Mouse (Mus musculus) right cerebral cortex, postnatal 4 days (tissue): ENCODE measurements at regions not wholly inside any gene's neighbourhood (a gene's known extent, or its start where the extent isn't known, plus 50 kb on each side); places are given as distances from the start of the nearest gene placed in this dataset.
"Not testable (repeated sequence)": the region's sequence is repeated elsewhere in the genome, so short reads cannot be mapped to it uniquely, and the experiment has no call there.

Experiments
- DNase-seq: peaks from one replicate; pipeline ENCODE4 v3.0.0-alpha.2; 2022

- no peak for DNase-seq
Measured at GRCm38 (mm10) chr6:69932297-69932696, 859.7 kb downstream of the Rpia start.

- DNase-seq: no peak
Measured at GRCm38 (mm10) chr6:69914781-69915180, 877.3 kb downstream of the Rpia start.

GRCm38 (mm10) chr6:69879286-69879685, 912.7 kb downstream of the Rpia start:
- no peak for DNase-seq

GRCm38 (mm10) chr6:69858631-69859030, 933.4 kb downstream of the Rpia start:
- not testable (repeated sequence) for DNase-seq

- DNase-seq: not testable (repeated sequence)
Measured at GRCm38 (mm10) chr6:69828640-69829039, 963.4 kb downstream of the Rpia start.

- not testable (repeated sequence) for DNase-seq
Measured at GRCm38 (mm10) chr6:69814972-69815371, 977.1 kb downstream of the Rpia start.

- not testable (repeated sequence) for DNase-seq
Measured at GRCm38 (mm10) chr6:69814373-69814772, 977.7 kb downstream of the Rpia start.

- DNase-seq: not testable (repeated sequence)
Measured at GRCm38 (mm10) chr6:69780330-69780729, 1011.7 kb downstream of the Rpia start.

- not testable (repeated sequence) for DNase-seq
Measured at GRCm38 (mm10) chr6:69777322-69777721, 1014.7 kb downstream of the Rpia start.

- no peak for DNase-seq
Measured at GRCm38 (mm10) chr6:69764861-69765260, 1027.2 kb downstream of the Rpia start.

- DNase-seq: peak; percentile 1
Measured at GRCm38 (mm10) chr6:69758618-69759017, 1033.4 kb downstream of the Rpia start.

GRCm38 (mm10) chr6:69739002-69739625, 1052.9 kb downstream of the Rpia start:
- no peak for DNase-seq

- not testable (repeated sequence) for DNase-seq
Measured at GRCm38 (mm10) chr6:69732866-69733265, 1059.2 kb downstream of the Rpia start.

- no peak for DNase-seq
Measured at GRCm38 (mm10) chr6:69726362-69726761, 1065.7 kb downstream of the Rpia start.

GRCm38 (mm10) chr6:69702813-69703212, 1089.2 kb downstream of the Rpia start:
- DNase-seq: not testable (repeated sequence)

GRCm38 (mm10) chr6:69681172-69681571, 1110.9 kb downstream of the Rpia start:
- no peak for DNase-seq

- DNase-seq: not testable (repeated sequence)
Measured at GRCm38 (mm10) chr6:69662426-69662825, 1129.6 kb downstream of the Rpia start.
